Mouse (Mus musculus) gastrocnemius, adult 2 months (tissue): ENCODE data around the gene Rora. TPM values are rescaled to one million over a fixed set of nuclear protein-coding genes. Genes with fewer than 3 reads are reported as not detected.

Experiments
- DNase-seq: peaks from one replicate; pipeline ENCODE4 v3.0.0; 2022
- H3K27ac ChIP-seq: fragments of 200-600 bp; 2 replicates; pipeline ENCODE4 v1.8.1; 2022; ENCODE audit warnings: mild to moderate bottlenecking
- H3K4me3 ChIP-seq: fragments of 200-600 bp; 2 replicates; pipeline ENCODE4 v1.8.1; 2022; ENCODE audit warnings: mild to moderate bottlenecking, moderate library complexity
- CTCF ChIP-seq: fragments of 200-600 bp; IDR thresholded peaks from 2 replicates; pipeline ENCODE4 v1.8.1; 2022; ENCODE audit warnings: antibody characterized with exemption, mild to moderate bottlenecking, moderate library complexity
- intact Hi-C: fragments of 180-260 bp; cut with DNase I; formaldehyde crosslinking; loops from one replicate; pipeline ENCODE4 v1.15.1; 2025
- total RNA-seq, 2 experiments: library from RNA; stranded (reverse); gene quantifications; 2 replicates each; pipeline ENCODE4 v1.2.3; 2021

Gene Rora
- total RNA-seq, 2 experiments from 2014 or later: 60.6 to 112 TPM

- intact Hi-C loops: loop anchor here (5.0 to 10.0 kb wide), 3 partner anchors 93 to 406 kb away; no protein-coding TSS in a partner anchor
- TF ChIP-seq CTCF: no peak
- DNase-seq: no peak
- Histone ChIP-seq H3K27ac (no peak overlapping the region), H3K4me3 (no peak overlapping the region)
These were observed 305.3 kb downstream of the Rora start for GRCm38 (mm10) chr9:68958919-68959318.

DNA sequence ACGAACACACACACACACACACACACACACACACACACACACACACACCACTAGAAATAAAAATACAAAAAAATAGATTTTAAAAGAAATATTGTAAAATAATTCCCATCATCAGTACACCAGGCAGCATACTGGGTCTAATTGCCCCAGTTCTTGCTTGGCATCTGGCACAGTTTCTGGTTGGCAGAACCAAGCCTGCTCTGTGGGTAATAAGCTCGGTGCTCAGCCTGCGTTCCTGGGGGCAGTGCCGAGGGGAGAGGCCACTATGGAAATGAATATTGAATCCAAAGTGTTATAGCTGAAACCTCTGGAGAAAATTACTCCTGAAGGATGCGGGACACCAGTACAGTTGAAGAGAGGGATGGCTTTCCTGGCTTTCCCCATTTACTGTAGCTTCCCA is 310.3 kb downstream of the Rora start:
- intact Hi-C loops: no loop called here
- no peak for DNase-seq
- no peak overlapping the region for H3K27ac ChIP-seq
- no peak for TF ChIP-seq CTCF
- no peak overlapping the region for H3K4me3 ChIP-seq

DNA sequence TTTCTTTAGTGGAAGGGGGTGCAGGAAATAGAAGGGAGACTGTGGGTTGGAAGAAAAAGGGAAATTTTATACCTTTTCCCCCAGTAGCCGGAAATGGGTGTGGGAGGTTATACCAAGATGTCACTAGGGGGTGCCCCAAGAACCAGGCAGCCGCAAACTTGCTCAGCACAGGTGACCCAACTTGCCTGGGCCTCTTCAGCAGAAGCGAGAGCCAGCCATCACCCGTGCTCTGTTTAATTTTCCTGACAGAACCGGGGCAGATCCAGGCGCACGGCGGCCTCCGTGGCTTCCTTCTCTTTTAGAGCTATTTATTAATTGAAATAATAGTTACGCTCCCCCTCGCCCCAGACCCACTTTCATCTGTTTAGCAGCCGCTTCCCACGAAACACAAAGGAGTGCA is 313.0 kb downstream of the Rora start:
- intact Hi-C loops: no loop called here
- peak; percentile 52 for TF ChIP-seq CTCF
- Histone ChIP-seq H3K4me3 (no peak overlapping the region), H3K27ac (no peak overlapping the region)
- peak; percentile 40 for DNase-seq

GRCm38 (mm10) chr9:68970074-68970473 is 316.5 kb downstream of the Rora start:
- no peak for DNase-seq
- intact Hi-C loops: no loop called here
- TF ChIP-seq CTCF: no peak
- Histone ChIP-seq H3K27ac (no peak overlapping the region; the same call in 1 of the 2 replicates), H3K4me3 (no peak overlapping the region)

GRCm38 (mm10) chr9:68972277-68972676 is 318.7 kb downstream of the Rora start:
- intact Hi-C loops: no loop called here
- no peak for TF ChIP-seq CTCF
- DNase-seq: no peak
- Histone ChIP-seq H3K27ac (no peak overlapping the region), H3K4me3 (no peak overlapping the region)

GRCm38 (mm10) chr9:68974517-68974916 is 320.9 kb downstream of the Rora start:
- no peak for DNase-seq
- TF ChIP-seq CTCF: no peak
- intact Hi-C loops: no loop called here
- Histone ChIP-seq H3K27ac (no peak overlapping the region), H3K4me3 (no peak overlapping the region)

DNA sequence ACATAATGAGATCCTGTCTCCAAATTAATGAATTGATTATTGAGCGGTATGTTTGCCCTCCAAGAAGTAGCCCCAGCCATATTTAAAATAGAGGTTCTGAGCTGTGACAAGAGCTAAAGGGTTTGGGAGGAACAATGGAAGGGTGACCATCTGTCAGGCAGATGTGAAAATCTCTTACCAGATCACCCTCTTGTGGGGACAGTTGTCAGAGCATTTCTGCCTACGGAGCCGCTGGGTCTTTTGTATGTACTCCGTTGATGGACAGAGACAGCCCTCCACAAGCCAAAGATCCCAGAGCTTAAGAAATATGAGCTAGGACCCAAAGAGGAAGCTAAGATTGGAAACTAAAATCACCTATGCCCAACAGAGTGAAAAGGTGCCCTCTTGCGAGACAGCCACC is 322.6 kb downstream of the Rora start:
- TF ChIP-seq CTCF: peak; percentile 25; the same call in 1 of the 2 replicates
- intact Hi-C loops: loop anchor here (5.0 kb wide), 1 partner anchor 321 kb away; no protein-coding TSS in a partner anchor

DNA sequence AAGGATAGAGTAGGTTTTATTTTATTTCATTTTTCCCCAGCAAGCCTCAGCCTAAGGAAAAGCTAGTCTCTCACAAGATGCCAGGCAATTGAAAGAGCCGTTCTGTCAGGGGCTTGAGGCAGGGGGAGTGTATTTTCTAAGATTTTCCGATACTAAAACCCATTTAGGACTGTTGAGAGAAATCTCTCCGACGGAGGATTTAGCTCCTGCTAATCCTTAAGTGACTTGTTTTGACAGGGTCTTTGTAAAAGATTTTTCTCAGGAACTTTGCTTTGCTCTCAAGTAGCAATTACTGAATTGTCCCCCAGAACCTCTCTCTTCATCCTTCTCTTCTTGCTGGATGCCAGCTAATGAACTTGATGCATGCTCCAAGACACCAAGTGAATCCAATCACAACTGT is 323.3 kb downstream of the Rora start:
- no peak overlapping the region for H3K4me3 ChIP-seq
- DNase-seq: no peak
- H3K27ac ChIP-seq: peak overlapping the region; percentile 48; the same call in 1 of the 2 replicates
- intact Hi-C loops: loop anchor here (5.0 kb wide), 1 partner anchor 320 kb away; no protein-coding TSS in a partner anchor
- no peak for TF ChIP-seq CTCF

More for the DNA sequence above, 322.6 kb downstream of the Rora start:
- Histone ChIP-seq H3K4me3 (no peak overlapping the region), H3K27ac (peak overlapping the region; percentile 48)
- no peak for DNase-seq

GRCm38 (mm10) chr9:68978656-68979055 is 325.1 kb downstream of the Rora start:
- H3K4me3 ChIP-seq: no peak overlapping the region
- intact Hi-C loops: loop anchor here (5.0 kb wide), 1 partner anchor 319 kb away; no protein-coding TSS in a partner anchor
- TF ChIP-seq CTCF: no peak
- H3K27ac ChIP-seq: no peak overlapping the region
- no peak for DNase-seq

GRCm38 (mm10) chr9:68980041-68980440 is 326.5 kb downstream of the Rora start:
- no peak overlapping the region for H3K27ac ChIP-seq
- no peak for DNase-seq
- intact Hi-C loops: no loop called here
- no peak overlapping the region for H3K4me3 ChIP-seq
- no peak for TF ChIP-seq CTCF

GRCm38 (mm10) chr9:68985046-68985445 is 331.5 kb downstream of the Rora start:
- TF ChIP-seq CTCF: no peak
- no peak for DNase-seq
- intact Hi-C loops: no loop called here
- Histone ChIP-seq H3K27ac (no peak overlapping the region), H3K4me3 (no peak overlapping the region)

- no peak for TF ChIP-seq CTCF
- no peak overlapping the region for H3K4me3 ChIP-seq
- no peak for DNase-seq
- intact Hi-C loops: no loop called here
- H3K27ac ChIP-seq: no peak overlapping the region
These were observed 332.2 kb downstream of the Rora start for GRCm38 (mm10) chr9:68985796-68986195.

- no peak for TF ChIP-seq CTCF
- DNase-seq: no peak
- Histone ChIP-seq H3K27ac (no peak overlapping the region), H3K4me3 (no peak overlapping the region)
- intact Hi-C loops: no loop called here
These were observed 333.9 kb downstream of the Rora start for GRCm38 (mm10) chr9:68987290-68988042.
